Mouse (Mus musculus): ENCODE data around the gene Krt27. TPM values are rescaled to one million over a fixed set of nuclear protein-coding genes. Genes with fewer than 3 reads are reported as not detected.

The Krt27 gene
- total and polyA plus RNA-seq, 3 experiments = not detected

- no peaks in the 10 kb centered on the region for H3K36me3 ChIP-seq (ENCODE audit: control insufficient read depth in 1 of 2, insufficient read depth in 2 of 2, low read length in 2 of 2)
- H3K4me3 ChIP-seq (ENCODE audit: control insufficient read depth in 1 of 2, insufficient read depth in 1 of 2, low read depth in 2 of 2, low read length in 2 of 2) = no peak overlapping the region
- no peak overlapping the region for H3K9ac ChIP-seq (ENCODE audit: control insufficient read depth, low read depth, low read length, poor library complexity, severe bottlenecking)
- DNase-seq (ENCODE audit: low read depth, low spot score) = no peak
- H3K4me1 ChIP-seq (ENCODE audit: control insufficient read depth in 1 of 2, insufficient read depth in 2 of 2, low read length in 2 of 2) = no peaks in the 10 kb centered on the region
- H3K27me3 ChIP-seq (ENCODE audit: control insufficient read depth in 1 of 2, insufficient read depth in 2 of 2, low read length in 2 of 2) = peaks cover 2 to 9% of the 10 kb centered on the region in 2 experiments; a peak in 3 of 4 replicates
- H3K79me2 ChIP-seq (ENCODE audit: control insufficient read depth, insufficient read depth, low read length, poor library complexity) = no peaks in the 10 kb centered on the region
- H3K27ac ChIP-seq (ENCODE audit: control insufficient read depth, low read depth, low read length) = no peak overlapping the region
- TF ChIP-seq POLR2A (IDR thresholded peaks at IDR 0.05; ENCODE audit: control insufficient read depth in 1 of 2, insufficient read depth in 1 of 2, low read depth in 1 of 2, low read length in 2 of 2, poor library complexity in 1 of 2) = no peak
- no peak for TF ChIP-seq NRF1 (IDR thresholded peaks at IDR 0.05; ENCODE audit: insufficient read depth, low read depth, low read length, poor library complexity, severe bottlenecking)
- no peak for TF ChIP-seq KAT2A (conservative IDR thresholded peaks at IDR 0.05; ENCODE audit: low read depth, low read length)
- TF ChIP-seq RAD21 (IDR thresholded peaks at IDR 0.05; ENCODE audit: low read depth, low read length) = no peak
- TF ChIP-seq ZNF384 (IDR thresholded peaks at IDR 0.05; ENCODE audit: low read depth, low read length) = no peak
- TF ChIP-seq GABPA (IDR thresholded peaks at IDR 0.05; ENCODE audit: low read depth, low read length) = no peak
- no peaks in the 10 kb centered on the region for H3K9me3 ChIP-seq (replicated peaks; ENCODE audit: insufficient read depth, low read length)
Observed at GRCm38 (mm10) chr11:99339299-99339847, 11.5 kb downstream of the Krt27 start.

- Histone ChIP-seq H3K9me3 (replicated peaks; ENCODE audit: insufficient read depth, low read length) (no peaks in the 10 kb centered on the region), H3K27me3 (ENCODE audit: control insufficient read depth in 1 of 2, insufficient read depth in 2 of 2, low read length in 2 of 2) (peaks cover 0 to 6% of the 10 kb centered on the region in 2 experiments; a peak in 3 of 4 replicates), H3K79me2 (ENCODE audit: control insufficient read depth, insufficient read depth, low read length, poor library complexity) (no peaks in the 10 kb centered on the region), H3K4me1 (ENCODE audit: control insufficient read depth in 1 of 2, insufficient read depth in 2 of 2, low read length in 2 of 2) (no peaks in the 10 kb centered on the region), H3K9ac (ENCODE audit: control insufficient read depth, low read depth, low read length, poor library complexity, severe bottlenecking) (no peak within 1 kb of the TSS), H3K36me3 (ENCODE audit: control insufficient read depth in 1 of 2, insufficient read depth in 2 of 2, low read length in 2 of 2) (no peaks in the 10 kb centered on the region), H3K27ac (ENCODE audit: control insufficient read depth, low read depth, low read length) (no peak within 1 kb of the TSS), H3K4me3 (ENCODE audit: control insufficient read depth in 1 of 2, insufficient read depth in 1 of 2, low read depth in 2 of 2, low read length in 2 of 2) (no peak within 1 kb of the TSS)
- TF ChIP-seq GATA1 (IDR thresholded peaks at IDR 0.05; ENCODE audit: low read depth, low read length) (no peak), JUND (IDR thresholded peaks at IDR 0.05; ENCODE audit: low read depth, low read length) (no peak), POLR2AphosphoS2 (IDR thresholded peaks at IDR 0.05; ENCODE audit: low read length) (no peak), MAFK (IDR thresholded peaks at IDR 0.05; ENCODE audit: borderline replicate concordance, low read depth, low read length) (no peak), KAT2A (conservative IDR thresholded peaks at IDR 0.05; ENCODE audit: low read depth, low read length) (no peak), SMC3 (IDR thresholded peaks at IDR 0.05; ENCODE audit: low read depth, low read length) (no peak), ZMIZ1 (IDR thresholded peaks at IDR 0.05; ENCODE audit: low read depth, low read length) (no peak), MAX (IDR thresholded peaks at IDR 0.05; ENCODE audit: low read length) (no peak), E2F4 (IDR thresholded peaks at IDR 0.05; ENCODE audit: borderline replicate concordance, low read depth, low read length) (no peak), POLR2A (IDR thresholded peaks at IDR 0.05; ENCODE audit: control insufficient read depth in 1 of 2, insufficient read depth in 1 of 2, low read depth in 1 of 2, low read length in 2 of 2, poor library complexity in 1 of 2) (no peak), TBP (IDR thresholded peaks at IDR 0.05; ENCODE audit: low read depth, low read length) (no peak), USF1 (IDR thresholded peaks at IDR 0.05; ENCODE audit: low read depth, low read length) (no peak), CTCF (IDR thresholded peaks at IDR 0.05 in 2 of 3, conservative IDR thresholded peaks at IDR 0.05 in 1 of 3; ENCODE audit: control insufficient read depth in 1 of 3, insufficient read depth in 1 of 3, low read depth in 2 of 3, low read length in 3 of 3, poor library complexity in 1 of 3, severe bottlenecking in 1 of 3) (no peak)
- no peak for DNase-seq (ENCODE audit: low read depth, low spot score)
Observed at GRCm38 (mm10) chr11:99337866-99338265, 13.0 kb downstream of the Krt27 start, which contains the start of gene Krt26. Gene Krt26, minus strand, starts transcription at chr11:99337966.

Measured in MEL (cell line).